Mouse (Mus musculus): ENCODE measurements at regions not wholly inside any gene's neighbourhood (a gene's known extent, or its start where the extent isn't known, plus 50 kb on each side); places are given as distances from the start of the nearest gene placed in this dataset.

DNA sequence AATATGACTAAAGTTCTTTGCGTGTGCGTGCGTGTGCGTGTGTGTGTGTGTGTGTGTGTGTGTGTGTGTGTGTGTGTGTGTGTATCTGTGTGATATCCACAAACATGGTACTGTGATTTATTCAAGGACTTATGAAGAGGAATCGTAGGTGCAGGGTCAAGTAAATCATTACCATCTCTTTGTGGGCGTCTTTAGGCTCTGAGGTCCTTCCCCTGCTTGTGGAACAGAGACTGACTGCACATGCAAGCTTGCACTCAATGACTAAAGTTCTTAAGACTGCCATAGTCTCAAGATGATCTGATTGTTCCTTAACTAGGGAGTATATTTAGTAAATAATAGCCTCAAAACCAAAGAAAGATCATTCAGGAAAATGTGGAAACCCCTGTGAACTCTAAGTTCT, 241.1 kb downstream of the Rnf152 start:
- TF ChIP-seq CTCF (IDR thresholded peaks at IDR 0.05; ENCODE audit: low read depth, low read length) (no peak), POLR2AphosphoS5 (IDR thresholded peaks at IDR 0.05; ENCODE audit: insufficient replicate concordance, low read depth, low read length) (no peak)
